Mouse (Mus musculus): ENCODE measurements around the gene Gria1.

Gria1 gene

GRCm38 (mm10) chr11:57271687-57272086, 260.5 kb downstream of the Gria1 start:
- ATAC-seq (ENCODE audit: insufficient number of reproducible peaks, low FRiP score, low TSS enrichment) = no peak

GRCm38 (mm10) chr11:57274687-57275086, 263.5 kb downstream of the Gria1 start:
- ATAC-seq (ENCODE audit: insufficient number of reproducible peaks, low FRiP score, low TSS enrichment) = no peak

- no peak for ATAC-seq (ENCODE audit: insufficient number of reproducible peaks, low FRiP score, low TSS enrichment)
Measured at GRCm38 (mm10) chr11:57278056-57278455, 266.9 kb downstream of the Gria1 start.

- ATAC-seq (ENCODE audit: insufficient number of reproducible peaks, low FRiP score, low TSS enrichment) = no peak
Measured at GRCm38 (mm10) chr11:57286119-57286518, 274.9 kb downstream of the Gria1 start.

GRCm38 (mm10) chr11:57297376-57297775, 286.2 kb downstream of the Gria1 start:
- no peak for ATAC-seq (ENCODE audit: insufficient number of reproducible peaks, low FRiP score, low TSS enrichment)

- no peak for ATAC-seq (ENCODE audit: insufficient number of reproducible peaks, low FRiP score, low TSS enrichment)
Measured at GRCm38 (mm10) chr11:57298263-57298662, 287.1 kb downstream of the Gria1 start.

DNA sequence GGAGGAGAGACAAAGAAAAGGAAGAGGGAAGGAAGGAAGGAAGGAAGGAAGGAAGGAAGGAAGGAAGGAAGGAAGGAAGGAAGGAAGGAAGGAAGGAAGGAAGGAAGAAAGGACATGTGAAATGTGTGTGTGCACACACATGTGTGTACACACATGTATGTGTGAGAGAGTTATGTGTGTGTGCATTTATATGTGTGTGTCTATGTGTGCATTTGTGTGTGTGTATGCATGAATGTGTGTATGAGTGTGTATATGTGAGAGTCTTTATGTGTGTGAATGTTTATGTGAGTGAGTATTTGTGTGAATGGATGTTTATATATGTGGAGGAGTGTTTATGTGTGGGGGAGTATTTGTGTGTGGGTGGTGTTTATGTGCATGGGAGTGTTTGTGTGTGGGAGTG, 287.5 kb downstream of the Gria1 start:
- no peak for ATAC-seq (ENCODE audit: insufficient number of reproducible peaks, low FRiP score, low TSS enrichment)

DNA sequence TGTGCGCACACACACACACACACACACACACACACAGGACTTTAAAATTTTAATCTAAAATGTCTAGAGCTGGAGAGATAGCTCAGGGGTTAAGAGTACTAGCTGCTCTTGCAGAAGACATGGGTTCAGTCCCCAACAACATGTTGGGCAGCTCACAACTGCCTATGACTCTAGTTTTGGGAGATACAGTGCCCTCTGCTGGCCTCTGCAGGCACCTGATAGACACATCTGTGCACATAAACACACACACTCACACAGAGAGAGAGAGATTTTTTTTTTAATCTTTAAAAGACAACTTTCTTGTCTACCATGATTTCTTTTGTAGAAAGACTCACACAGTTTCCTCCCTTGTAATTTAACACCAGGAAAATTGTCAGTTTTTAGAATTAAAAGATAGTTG, 292.4 kb downstream of the Gria1 start:
- no peak for ATAC-seq (ENCODE audit: insufficient number of reproducible peaks, low FRiP score, low TSS enrichment)

DNA sequence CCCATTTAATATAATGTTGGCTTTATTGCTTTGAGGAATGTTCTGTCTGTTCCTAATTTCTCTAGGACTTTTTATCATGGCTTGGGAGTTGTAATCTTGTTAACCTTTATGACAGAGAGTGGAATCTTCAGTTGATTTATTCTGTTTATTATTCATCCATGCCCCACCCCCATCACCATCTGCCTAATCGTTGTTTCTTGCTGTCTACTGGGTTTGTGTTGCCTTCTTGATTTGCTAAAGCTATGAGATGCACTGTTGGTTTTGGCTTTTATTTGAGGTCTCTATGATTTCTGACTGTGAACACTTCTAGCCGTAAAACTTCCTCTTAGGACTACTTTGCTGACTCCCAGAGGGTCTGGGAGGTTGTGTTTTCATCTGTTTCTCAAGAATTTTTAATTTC, 294.9 kb downstream of the Gria1 start:
- ATAC-seq (ENCODE audit: insufficient number of reproducible peaks, low FRiP score, low TSS enrichment) = no peak

DNA sequence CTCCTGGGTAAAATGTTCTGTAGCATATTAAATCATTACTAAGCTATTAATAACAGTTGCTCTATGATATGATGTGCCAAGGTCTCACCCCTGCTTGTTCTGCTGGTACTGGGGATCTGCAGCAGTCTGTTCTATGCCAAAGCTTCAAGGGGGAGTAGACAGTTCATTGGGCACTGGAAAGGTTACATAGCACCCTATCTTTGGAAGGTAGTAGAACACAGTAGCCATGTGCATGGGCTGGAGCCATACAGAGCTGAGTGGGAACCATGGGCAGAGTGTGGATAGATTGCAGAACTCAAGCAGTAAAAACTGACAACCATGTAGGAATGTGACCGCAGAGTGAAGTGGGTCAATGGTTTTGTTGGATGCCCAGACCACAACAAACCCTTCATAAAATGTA, 295.7 kb downstream of the Gria1 start:
- no peak for ATAC-seq (ENCODE audit: insufficient number of reproducible peaks, low FRiP score, low TSS enrichment)

GRCm38 (mm10) chr11:57317063-57317462, 305.9 kb downstream of the Gria1 start:
- ATAC-seq (ENCODE audit: insufficient number of reproducible peaks, low FRiP score, low TSS enrichment) = no peak

- no peak for ATAC-seq (ENCODE audit: insufficient number of reproducible peaks, low FRiP score, low TSS enrichment)
Measured at GRCm38 (mm10) chr11:57317478-57317877, 306.3 kb downstream of the Gria1 start.

GRCm38 (mm10) chr11:57319374-57319773, 308.2 kb downstream of the Gria1 start:
- no peak for ATAC-seq (ENCODE audit: insufficient number of reproducible peaks, low FRiP score, low TSS enrichment)

DNA sequence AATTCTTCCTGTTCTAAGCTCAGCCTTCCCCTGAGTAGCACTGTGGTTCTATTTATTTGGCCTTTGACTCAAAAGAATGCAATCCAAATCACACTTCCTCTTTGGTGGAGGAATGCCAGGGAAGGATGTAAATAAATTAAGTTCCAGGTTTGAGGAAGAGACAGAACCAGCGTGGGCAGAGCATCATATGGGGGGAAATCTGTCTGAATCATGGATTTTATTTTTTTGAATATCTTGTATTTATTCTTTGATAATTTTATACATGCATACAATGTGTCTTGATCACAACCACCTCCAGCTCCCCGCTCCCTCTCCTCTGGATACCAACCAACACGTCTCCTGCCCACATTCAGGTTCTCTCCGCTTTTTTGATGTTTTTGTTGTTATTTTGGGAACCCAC, 312.9 kb downstream of the Gria1 start:
- ATAC-seq (ENCODE audit: insufficient number of reproducible peaks, low FRiP score, low TSS enrichment) = no peak
